Mouse (Mus musculus): Measurements from ENCODE around the gene Rfx5.

Rfx5 gene

GRCm38 (mm10) chr3:95002569-95002968 lies 48.7 kb downstream of the Rfx5 start:
- no peak for DNase-seq

- DNase-seq, result no peak
Measured at GRCm38 (mm10) chr3:95003273-95003672, 49.4 kb downstream of the Rfx5 start.

GRCm38 (mm10) chr3:95005651-95006050 lies 51.8 kb downstream of the Rfx5 start:
- DNase-seq, result no peak

- DNase-seq, result no peak
Measured at GRCm38 (mm10) chr3:95007706-95008105, 53.8 kb downstream of the Rfx5 start.

- no peak for DNase-seq
Measured at GRCm38 (mm10) chr3:95010396-95010795, 56.5 kb downstream of the Rfx5 start.
